Mouse (Mus musculus) cerebellum, adult 2 months (tissue): ENCODE measurements at regions not wholly inside any gene's neighbourhood (a gene's known extent, or its start where the extent isn't known, plus 50 kb on each side); places are given as distances from the start of the nearest gene placed in this dataset.

Experiments used
- CTCF ChIP-seq: fragments of 200-500 bp; IDR thresholded peaks from 2 replicates; pipeline ENCODE4 v1.5.1; 2011; ENCODE audit warnings: low read depth, mild to moderate bottlenecking, control low read depth, low read length, moderate library complexity, borderline replicate concordance; ENCODE audit not compliant: insufficient read depth
- POLR2A ChIP-seq: fragments of 200-500 bp; IDR thresholded peaks from 2 replicates; pipeline ENCODE4 v1.6.1; 2011; ENCODE audit warnings: low read length, control low read depth, borderline replicate concordance; ENCODE audit not compliant: insufficient read depth

- TF ChIP-seq CTCF (no peak), POLR2A (no peak)
Measured at GRCm38 (mm10) chr6:65270723-65271122, 110.2 kb upstream of the C130060K24Rik start.
